In genomic region chrX:103109181-103109580, GRCm38 (mm10) we compare ENCODE assay signal across 9 mouse cellular contexts.
DNase-seq lines count a peak whose midpoint lies in the region; ATAC-seq and TF ChIP-seq lines count a peak whose summit lies in the region.
"Had no signal": no experiment of that assay in that cellular context is flagged by ENCODE, and none has a peak within 500 bp of the region (broad histone marks: within the 10 kb centered on the region; RNA-seq: fewer than 3 reads in every experiment).

No protein-coding gene starts in this region.

- H3K27me3 ChIP-seq in liver, embryonic 14.5 days (ENCODE audit: control insufficient read depth, insufficient read depth, low read length), result no peaks in the 10 kb centered on the region
- H3K27me3 ChIP-seq in liver, embryonic 11.5 days (replicated peaks; ENCODE audit: control insufficient read depth, insufficient read depth, low read length), result peaks cover 3% of the 10 kb centered on the region; the same call in 1 of the 2 replicates
- peaks cover 62% of the 10 kb centered on the region for H3K27me3 ChIP-seq in midbrain, embryonic 10.5 days (ENCODE audit: low read depth, poor library complexity, severe bottlenecking)
- H3K27me3 ChIP-seq: embryonic facial prominence, embryonic 15.5 days had no signal

- H3K4me2 ChIP-seq in liver, embryonic 14.5 days (ENCODE audit: low read depth), result no peak overlapping the region
- H3K4me2 ChIP-seq in liver, embryonic 11.5 days, result no peak overlapping the region
- H3K4me2 ChIP-seq: embryonic facial prominence, embryonic 15.5 days had no signal

- no peaks in the 10 kb centered on the region for H3K4me1 ChIP-seq in liver, embryonic 14.5 days (replicated peaks; ENCODE audit: control insufficient read depth in 2 of 2, insufficient read depth in 2 of 2, low read length in 1 of 2)
- H3K4me1 ChIP-seq in liver, embryonic 11.5 days (replicated peaks; ENCODE audit: control insufficient read depth, insufficient read depth, low read length), result no peaks in the 10 kb centered on the region
- no peaks in the 10 kb centered on the region for H3K4me1 ChIP-seq in midbrain, embryonic 10.5 days
- H3K4me1 ChIP-seq: embryonic facial prominence, embryonic 15.5 days had no signal

- TF ChIP-seq EP300 in liver, embryonic 14.5 days (IDR thresholded peaks at IDR 0.05; ENCODE audit: low read depth), result no peak

- DNase-seq in adrenal gland, postnatal 10 days, result peak; percentile 2
- no peak for DNase-seq in adrenal gland, postnatal 14 days
- no peak for DNase-seq in liver, embryonic 14.5 days (ENCODE audit: low read depth in 3 of 3, low spot score in 3 of 3)
- DNase-seq in liver, embryonic 11.5 days (ENCODE audit: low spot score), result no peak
- peak; percentile 27 for DNase-seq in embryo, embryonic 9.5 days (ENCODE audit: extremely low spot score)
- DNase-seq in midbrain, embryonic 10.5 days (ENCODE audit: low spot score), result peak; percentile 16
- DNase-seq in spleen, adult 12 weeks (ENCODE audit: low spot score), result no peak
- DNase-seq in testis, postnatal 14 days (ENCODE audit: low spot score), result no peak

- no peak for ATAC-seq in liver, embryonic 14.5 days (ENCODE audit: insufficient read depth)
- ATAC-seq in liver, embryonic 11.5 days (replicated peaks; ENCODE audit: low FRiP score), result no peak

- no peak overlapping the region for H3K4me3 ChIP-seq in liver, embryonic 14.5 days (ENCODE audit: insufficient read depth in 1 of 2, low read depth in 2 of 2, low read length in 2 of 2)
- no peak overlapping the region for H3K4me3 ChIP-seq in liver, embryonic 11.5 days (ENCODE audit: low read depth, low read length)
- no peak overlapping the region for H3K4me3 ChIP-seq in midbrain, embryonic 10.5 days
- H3K4me3 ChIP-seq: embryonic facial prominence, embryonic 15.5 days had no signal

- H3K9ac ChIP-seq in liver, embryonic 14.5 days (replicated peaks), result no peak overlapping the region
- H3K9ac ChIP-seq in liver, embryonic 11.5 days (ENCODE audit: low read depth, low read length), result no peak overlapping the region
- H3K9ac ChIP-seq: embryonic facial prominence, embryonic 15.5 days had no signal

- peak; percentile 30; the same call in 1 of the 2 replicates for TF ChIP-seq CTCF in liver, embryonic 14.5 days (IDR thresholded peaks at IDR 0.05; ENCODE audit: low read depth)

- H3K36me3 ChIP-seq in liver, embryonic 14.5 days (replicated peaks; ENCODE audit: control insufficient read depth, insufficient read depth, low read depth), result no peaks in the 10 kb centered on the region
- H3K36me3 ChIP-seq in liver, embryonic 11.5 days (ENCODE audit: control insufficient read depth, insufficient read depth, low read length), result no peaks in the 10 kb centered on the region
- no peaks in the 10 kb centered on the region for H3K36me3 ChIP-seq in midbrain, embryonic 10.5 days
- H3K36me3 ChIP-seq: embryonic facial prominence, embryonic 15.5 days had no signal

- H3K27ac ChIP-seq in liver, embryonic 14.5 days, result no peak overlapping the region
- H3K27ac ChIP-seq in liver, embryonic 11.5 days (ENCODE audit: low read depth, low read length), result no peak overlapping the region
- H3K27ac ChIP-seq in midbrain, embryonic 10.5 days (replicated peaks), result no peak overlapping the region
- H3K27ac ChIP-seq: embryonic facial prominence, embryonic 15.5 days had no signal

- no peaks in the 10 kb centered on the region for H3K9me3 ChIP-seq in liver, embryonic 14.5 days (ENCODE audit: control insufficient read depth, low read length)
- no peaks in the 10 kb centered on the region for H3K9me3 ChIP-seq in liver, embryonic 11.5 days (ENCODE audit: control insufficient read depth, low read length)
- H3K9me3 ChIP-seq in midbrain, embryonic 10.5 days (replicated peaks), result no peaks in the 10 kb centered on the region
- H3K9me3 ChIP-seq: embryonic facial prominence, embryonic 15.5 days had no signal

- 7% methylated on average over 1 of the region's 1 CpGs for WGBS in liver, embryonic 14.5 days (ENCODE audit: insufficient replicate concordance)
- WGBS in liver, embryonic 11.5 days, result 10% methylated on average over 1 of the region's 1 CpGs
- 19% methylated on average over 1 of the region's 1 CpGs for WGBS in midbrain, embryonic 10.5 days

Comparison
In these comparisons a context has a peak if more than half of its experiments do, and no peak if none do; other contexts are left out.
1. DNase-seq: peak in adrenal gland, postnatal 10 days (single experiment), embryo, embryonic 9.5 days (single experiment) and midbrain, embryonic 10.5 days (single experiment); none in adrenal gland, postnatal 14 days (single experiment), liver, embryonic 14.5 days (0 of 3), liver, embryonic 11.5 days (single experiment), spleen, adult 12 weeks (single experiment) and testis, postnatal 14 days (single experiment).